Mouse (Mus musculus) kidney, postnatal 0 days (tissue): ENCODE results near the gene Hspa12b. TPM values are rescaled to one million over a fixed set of nuclear protein-coding genes. Genes with fewer than 3 reads are reported as not detected.

Source experiments
- ATAC-seq: fragments of 200-750 bp; cut with Nextera tagmentation; replicated peaks from 2 replicates; pipeline ENCODE4 v1.8.0; 2017; ENCODE audit warnings: low read depth, moderate number of reproducible peaks, moderate TSS enrichment, moderate library complexity; ENCODE audit not compliant: low FRiP score
- DNase-seq: peaks from one replicate; pipeline ENCODE4 v3.0.0-alpha.2; 2016; ENCODE audit warnings: low spot score
- H3K27ac ChIP-seq: fragments of 300-500 bp; sonication (generic); 2 replicates; pipeline ENCODE4 v1.5.1; 2014; ENCODE audit warnings: mild to moderate bottlenecking
- H3K27me3 ChIP-seq: fragments of 300-500 bp; sonication (generic); 2 replicates; pipeline ENCODE4 v1.6.1; 2014; ENCODE audit warnings: low read length, mixed read lengths; ENCODE audit not compliant: insufficient read depth
- H3K36me3 ChIP-seq: fragments of 300-500 bp; sonication (generic); 2 replicates; pipeline ENCODE4 v1.6.1; 2014; ENCODE audit warnings: low read length, mixed read lengths; ENCODE audit not compliant: insufficient read depth
- H3K4me1 ChIP-seq: fragments of 300-500 bp; sonication (generic); replicated peaks from 2 replicates; pipeline ENCODE4 v1.6.1; 2014; ENCODE audit warnings: antibody characterized with exemption, low read length, mixed read lengths; ENCODE audit not compliant: insufficient read depth
- H3K4me2 ChIP-seq: fragments of 300-500 bp; sonication (generic); 2 replicates; pipeline ENCODE4 v1.6.1; 2014; ENCODE audit warnings: mild to moderate bottlenecking, low read length, moderate library complexity, mixed read lengths
- H3K4me3 ChIP-seq: fragments of 300-500 bp; sonication (generic); replicated peaks from 2 replicates; pipeline ENCODE4 v1.5.1; 2014; ENCODE audit warnings: low read depth, low read length
- H3K9ac ChIP-seq: fragments of 300-500 bp; sonication (generic); 2 replicates; pipeline ENCODE4 v1.6.1; 2014; ENCODE audit warnings: low read depth, low read length
- H3K9me3 ChIP-seq: fragments of 300-500 bp; sonication (generic); replicated peaks from 2 replicates; pipeline ENCODE4 v1.6.1; 2016; ENCODE audit warnings: low read length, inconsistent platforms, mixed read lengths
- CTCF ChIP-seq: IDR thresholded peaks from 2 replicates; pipeline ENCODE4 v1.5.1; 2016; ENCODE audit warnings: antibody characterized with exemption, low read depth, mild to moderate bottlenecking, moderate library complexity
- WGBS: fragments of 180-500 bp; shearing (Covaris S2); extraction: QIAGEN DNeasy Blood & Tissue Kit; methylation state at CpG from one replicate; pipeline ENCODE4 v1.1.7; 2014; 5-methylcytosine and 5-hydroxymethylcytosine counted together
- polyA plus RNA-seq: library from polyadenylated mRNA; unstranded; fragments of >200 nt; fragmentation: Nextera tagmentation; extraction: Ambion mirVana; gene quantifications from 2 replicates; pipeline ENCODE4 v1.2.1, GENCODE M21; 2015

Hspa12b gene
- polyA plus RNA-seq, 1 experiment from 2014 or later: 9.4 TPM

GRCm38 (mm10) chr2:131179246-131179886 is 52.3 kb downstream of the Hspa12b start:
- WGBS: under 1% methylated on average over 64 of the region's 67 CpGs
- no peaks in the 10 kb centered on the region for H3K27me3 ChIP-seq
- TF ChIP-seq CTCF: 0 out of 2 replicates have a peak, but pooled peaks have one; percentile 5

GRCm38 (mm10) chr2:131179990-131180587 is 53.0 kb downstream of the Hspa12b start, which contains the start of gene Cenpb:
Gene Cenpb (minus strand): TSS chr2:131180067.
- H3K9ac ChIP-seq: peak within 1 kb of the TSS; percentile 98
- WGBS: 5% methylated on average over 29 of the region's 57 CpGs
- H3K36me3 ChIP-seq: no peaks in the 10 kb centered on the region
- peaks cover 33% of the 10 kb centered on the region for H3K4me1 ChIP-seq
- DNase-seq (peak; percentile 85), ATAC-seq (peak; percentile 79)
- peak within 1 kb of the TSS; percentile 69 for H3K4me3 ChIP-seq
- no peaks in the 10 kb centered on the region for H3K27me3 ChIP-seq
- H3K4me2 ChIP-seq: peak within 1 kb of the TSS; percentile 96
- peak within 1 kb of the TSS; percentile 97 for H3K27ac ChIP-seq
- H3K9me3 ChIP-seq: no peaks in the 10 kb centered on the region
- TF ChIP-seq CTCF: peak; percentile 51

More at GRCm38 (mm10) chr2:131179246-131179886, 52.3 kb downstream of the Hspa12b start:
- H3K4me1 ChIP-seq: peaks cover 33% of the 10 kb centered on the region
- H3K4me3 ChIP-seq: peak overlapping the region; percentile 69
- H3K9me3 ChIP-seq: no peaks in the 10 kb centered on the region
- peak overlapping the region; percentile 97 for H3K27ac ChIP-seq
- peak; percentile 57 for ATAC-seq
- peak overlapping the region; percentile 96 for H3K4me2 ChIP-seq
- DNase-seq: peak; percentile 82
- peak overlapping the region; percentile 98 for H3K9ac ChIP-seq
- H3K36me3 ChIP-seq: no peaks in the 10 kb centered on the region

DNA sequence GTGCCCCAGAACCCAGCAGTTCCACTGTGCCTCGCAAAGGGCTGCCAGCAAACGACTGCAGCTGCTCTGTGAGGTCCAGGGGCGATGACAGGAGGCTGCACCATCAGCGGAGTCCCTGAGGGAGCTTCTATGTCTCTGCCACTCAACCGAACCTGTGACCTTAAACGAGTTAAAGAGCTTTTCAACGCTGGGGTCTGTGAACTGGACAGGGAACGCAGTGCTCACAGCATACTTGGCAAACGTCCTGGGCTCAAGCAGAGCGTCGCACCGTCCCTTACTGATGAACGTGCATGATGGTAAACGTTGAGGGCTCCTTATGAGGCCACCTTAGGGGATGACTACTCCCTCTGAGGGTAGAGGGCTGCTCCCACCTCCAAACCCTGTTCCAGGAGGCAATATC is 59.3 kb downstream of the Hspa12b start:
- no peak for TF ChIP-seq CTCF
- H3K9ac ChIP-seq: peak overlapping the region; percentile 40; the same call in 1 of the 2 replicates
- H3K9me3 ChIP-seq: no peaks in the 10 kb centered on the region
- H3K27me3 ChIP-seq: no peaks in the 10 kb centered on the region
- H3K4me2 ChIP-seq: peak overlapping the region; percentile 99
- ATAC-seq (no peak), DNase-seq (no peak)
- WGBS: 2% methylated on average over 14 of the region's 14 CpGs
- peak overlapping the region; percentile 72 for H3K4me3 ChIP-seq
- peak overlapping the region; percentile 85; the same call in 1 of the 2 replicates for H3K27ac ChIP-seq
- H3K36me3 ChIP-seq: no peaks in the 10 kb centered on the region
- H3K4me1 ChIP-seq: peaks cover 17% of the 10 kb centered on the region

- H3K9ac ChIP-seq: peak within 1 kb of the TSS; percentile 69
- peak; percentile 92 for DNase-seq
- H3K9me3 ChIP-seq: no peaks in the 10 kb centered on the region
- peaks cover 17% of the 10 kb centered on the region for H3K4me1 ChIP-seq
- peak; percentile 85 for ATAC-seq
- H3K4me2 ChIP-seq: peak within 1 kb of the TSS; percentile 99
- no peaks in the 10 kb centered on the region for H3K27me3 ChIP-seq
- under 1% methylated on average over 43 of the region's 43 CpGs for WGBS
- peak within 1 kb of the TSS; percentile 72 for H3K4me3 ChIP-seq
- H3K27ac ChIP-seq: peak within 1 kb of the TSS; percentile 85
- peak; percentile 34; the same call in 1 of the 2 replicates for TF ChIP-seq CTCF
- peaks cover 6% of the 10 kb centered on the region; the same call in 1 of the 2 replicates for H3K36me3 ChIP-seq
Observed at GRCm38 (mm10) chr2:131186771-131187601, 59.9 kb downstream of the Hspa12b start, which contains the start of the genes Cdc25b and Spef1. Gene Cdc25b (plus strand): TSS chr2:131186949. Gene Spef1 (minus strand): TSS chr2:131187282.

GRCm38 (mm10) chr2:131187602-131187922 is 60.5 kb downstream of the Hspa12b start:
- ATAC-seq: no peak
- peak overlapping the region; percentile 85 for H3K27ac ChIP-seq
- WGBS: 28% methylated on average over 3 of the region's 3 CpGs
- H3K36me3 ChIP-seq: peaks cover 10% of the 10 kb centered on the region
- no peak for TF ChIP-seq CTCF
- DNase-seq: no peak
- no peaks in the 10 kb centered on the region for H3K27me3 ChIP-seq
- H3K9ac ChIP-seq: peak overlapping the region; percentile 69
- no peaks in the 10 kb centered on the region for H3K9me3 ChIP-seq
- H3K4me2 ChIP-seq: peak overlapping the region; percentile 99
- H3K4me1 ChIP-seq: peaks cover 17% of the 10 kb centered on the region
- H3K4me3 ChIP-seq: peak overlapping the region; percentile 72

GRCm38 (mm10) chr2:131188311-131188710 is 61.2 kb downstream of the Hspa12b start:
- peaks cover 18% of the 10 kb centered on the region for H3K36me3 ChIP-seq
- no peak overlapping the region for H3K4me3 ChIP-seq
- peaks cover 17% of the 10 kb centered on the region for H3K4me1 ChIP-seq
- TF ChIP-seq CTCF: no peak
- H3K27me3 ChIP-seq: no peaks in the 10 kb centered on the region
- H3K27ac ChIP-seq: no peak overlapping the region
- DNase-seq (no peak), ATAC-seq (no peak)
- H3K9me3 ChIP-seq: no peaks in the 10 kb centered on the region
- H3K4me2 ChIP-seq: peak overlapping the region; percentile 99; the same call in 1 of the 2 replicates
- H3K9ac ChIP-seq: no peak overlapping the region
- 92% methylated on average over 5 of the region's 5 CpGs for WGBS
